Mouse (Mus musculus) liver, embryonic 14.5 days (tissue): Measurements from ENCODE around the gene Atp6v0a4.

Experiments
- CTCF ChIP-seq: IDR thresholded peaks from 2 replicates; pipeline ENCODE4 v1.5.1; 2016; ENCODE audit warnings: antibody characterized with exemption, low read depth, control low read depth
- EP300 ChIP-seq: IDR thresholded peaks from 2 replicates; pipeline ENCODE4 v1.6.1; 2016; ENCODE audit warnings: antibody characterized with exemption, low read depth

DNA sequence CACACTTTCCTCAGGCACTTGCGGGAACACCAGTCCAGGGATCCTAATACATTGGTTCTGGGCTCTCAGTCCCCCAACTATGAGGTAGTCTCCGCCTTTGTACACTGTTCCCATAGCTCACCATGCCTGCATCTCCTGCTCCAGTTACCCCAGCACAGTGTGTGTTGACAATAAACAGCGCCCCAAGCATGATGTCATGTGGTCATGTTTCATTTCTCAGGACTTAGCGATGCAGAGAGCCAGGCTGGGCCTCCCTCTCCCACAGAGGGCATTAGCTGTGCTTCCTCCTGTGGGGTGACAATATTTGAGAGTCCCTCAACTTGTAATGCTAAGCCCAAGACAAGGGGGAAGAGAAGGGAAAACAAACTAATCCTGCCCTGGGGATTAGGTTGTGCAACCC is 76.4 kb downstream of the Atp6v0a4 start:
- no peak for TF ChIP-seq CTCF
- no peak for TF ChIP-seq EP300
